Mouse (Mus musculus): ENCODE measurements around the gene Abca4. TPM values are rescaled to one million over a fixed set of nuclear protein-coding genes. Genes with fewer than 3 reads are reported as not detected.

Abca4 gene
- 0.73 and 1.4 TPM in 2 replicates for polyA plus RNA-seq (2015; fragmentation: Nextera tagmentation; extraction: Ambion mirVana)

GRCm38 (mm10) chr3:122043799-122044547 is at the start of gene Abca4:
TSS of gene Abca4 (plus strand) at chr3:122044443.
- WGBS: 16% methylated on average over 26 of the region's 26 CpGs
- peak within 1 kb of the TSS; percentile 36 for H3K4me2 ChIP-seq (replicated peaks; ENCODE audit: low read depth, low read length)

GRCm38 (mm10) chr3:121995125-121995524 is 49.1 kb upstream of the Abca4 start:
- Histone ChIP-seq H3K27me3 (ENCODE audit: insufficient read depth, low read length) (no peaks in the 10 kb centered on the region), H3K9ac (replicated peaks; ENCODE audit: low read length) (no peak overlapping the region), H3K4me2 (replicated peaks; ENCODE audit: low read depth, low read length) (no peak overlapping the region), H3K36me3 (ENCODE audit: insufficient read depth, low read length) (peaks cover 23% of the 10 kb centered on the region; the same call in 1 of the 2 replicates), H3K9me3 (ENCODE audit: low read length) (no peaks in the 10 kb centered on the region), H3K27ac (ENCODE audit: low read length) (no peak overlapping the region), H3K4me1 (ENCODE audit: insufficient read depth, low read length) (peaks cover 4% of the 10 kb centered on the region; the same call in 1 of the 2 replicates), H3K4me3 (ENCODE audit: low read length) (no peak overlapping the region)
- WGBS: 86% methylated on average over 4 of the region's 4 CpGs
- ATAC-seq (ENCODE audit: low FRiP score, low TSS enrichment): no peak

More at GRCm38 (mm10) chr3:122043799-122044547, at the start of gene Abca4:
- Histone ChIP-seq H3K36me3 (ENCODE audit: insufficient read depth, low read length) (no peaks in the 10 kb centered on the region), H3K9ac (replicated peaks; ENCODE audit: low read length) (peak within 1 kb of the TSS; percentile 41; the same call in 1 of the 2 replicates), H3K27me3 (ENCODE audit: insufficient read depth, low read length) (peaks cover 11% of the 10 kb centered on the region), H3K4me3 (ENCODE audit: low read length) (peak within 1 kb of the TSS; percentile 11), H3K4me1 (ENCODE audit: insufficient read depth, low read length) (peaks cover 50% of the 10 kb centered on the region), H3K27ac (ENCODE audit: low read length) (no peak within 1 kb of the TSS), H3K9me3 (ENCODE audit: low read length) (no peaks in the 10 kb centered on the region)
- no peak for ATAC-seq (ENCODE audit: low FRiP score, low TSS enrichment)

GRCm38 (mm10) chr3:121999934-122000333 is 44.3 kb upstream of the Abca4 start:
- no peak overlapping the region for H3K4me3 ChIP-seq (ENCODE audit: low read length)
- H3K4me1 ChIP-seq (ENCODE audit: insufficient read depth, low read length): peaks cover 14% of the 10 kb centered on the region; the same call in 1 of the 2 replicates
- no peak overlapping the region for H3K9ac ChIP-seq (replicated peaks; ENCODE audit: low read length)
- no peak for ATAC-seq (ENCODE audit: low FRiP score, low TSS enrichment)
- no peak overlapping the region for H3K27ac ChIP-seq (ENCODE audit: low read length)
- H3K27me3 ChIP-seq (ENCODE audit: insufficient read depth, low read length): no peaks in the 10 kb centered on the region
- WGBS: 47% methylated on average over 2 of the region's 2 CpGs
- peaks cover 19% of the 10 kb centered on the region; the same call in 1 of the 2 replicates for H3K36me3 ChIP-seq (ENCODE audit: insufficient read depth, low read length)
- H3K9me3 ChIP-seq (ENCODE audit: low read length): no peaks in the 10 kb centered on the region
- H3K4me2 ChIP-seq (replicated peaks; ENCODE audit: low read depth, low read length): no peak overlapping the region

- Histone ChIP-seq H3K4me3 (ENCODE audit: low read length) (no peak overlapping the region), H3K4me2 (replicated peaks; ENCODE audit: low read depth, low read length) (no peak overlapping the region), H3K27ac (ENCODE audit: low read length) (no peak overlapping the region), H3K36me3 (ENCODE audit: insufficient read depth, low read length) (peaks cover 14% of the 10 kb centered on the region; the same call in 1 of the 2 replicates), H3K27me3 (ENCODE audit: insufficient read depth, low read length) (no peaks in the 10 kb centered on the region), H3K9me3 (ENCODE audit: low read length) (no peaks in the 10 kb centered on the region), H3K4me1 (ENCODE audit: insufficient read depth, low read length) (peaks cover 14% of the 10 kb centered on the region; the same call in 1 of the 2 replicates), H3K9ac (replicated peaks; ENCODE audit: low read length) (no peak overlapping the region)
- peak; percentile 42; the same call in 1 of the 2 replicates for ATAC-seq (ENCODE audit: low FRiP score, low TSS enrichment)
- 43% methylated on average over 6 of the region's 6 CpGs for WGBS
Measured at GRCm38 (mm10) chr3:122001568-122001967, 42.7 kb upstream of the Abca4 start.

GRCm38 (mm10) chr3:122009818-122010217 is 34.4 kb upstream of the Abca4 start:
- H3K27me3 ChIP-seq (ENCODE audit: insufficient read depth, low read length): no peaks in the 10 kb centered on the region
- no peaks in the 10 kb centered on the region for H3K9me3 ChIP-seq (ENCODE audit: low read length)
- H3K27ac ChIP-seq (ENCODE audit: low read length): no peak overlapping the region
- H3K4me2 ChIP-seq (replicated peaks; ENCODE audit: low read depth, low read length): no peak overlapping the region
- no peak overlapping the region for H3K9ac ChIP-seq (replicated peaks; ENCODE audit: low read length)
- H3K4me1 ChIP-seq (ENCODE audit: insufficient read depth, low read length): no peaks in the 10 kb centered on the region
- H3K36me3 ChIP-seq (ENCODE audit: insufficient read depth, low read length): peaks cover 47% of the 10 kb centered on the region
- no peak for ATAC-seq (ENCODE audit: low FRiP score, low TSS enrichment)
- H3K4me3 ChIP-seq (ENCODE audit: low read length): no peak overlapping the region
- 90% methylated on average over 5 of the region's 5 CpGs for WGBS

- no peak overlapping the region for H3K4me3 ChIP-seq (ENCODE audit: low read length)
- H3K27me3 ChIP-seq (ENCODE audit: insufficient read depth, low read length): no peaks in the 10 kb centered on the region
- no peaks in the 10 kb centered on the region for H3K9me3 ChIP-seq (ENCODE audit: low read length)
- WGBS: 88% methylated on average over 5 of the region's 5 CpGs
- no peak for ATAC-seq (ENCODE audit: low FRiP score, low TSS enrichment)
- no peak overlapping the region for H3K9ac ChIP-seq (replicated peaks; ENCODE audit: low read length)
- peaks cover 51% of the 10 kb centered on the region for H3K36me3 ChIP-seq (ENCODE audit: insufficient read depth, low read length)
- H3K4me1 ChIP-seq (ENCODE audit: insufficient read depth, low read length): no peaks in the 10 kb centered on the region
- no peak overlapping the region for H3K4me2 ChIP-seq (replicated peaks; ENCODE audit: low read depth, low read length)
- H3K27ac ChIP-seq (ENCODE audit: low read length): no peak overlapping the region
Measured at GRCm38 (mm10) chr3:122010292-122010691, 34.0 kb upstream of the Abca4 start.

- no peak overlapping the region for H3K27ac ChIP-seq (ENCODE audit: low read length)
- ATAC-seq (ENCODE audit: low FRiP score, low TSS enrichment): no peak
Measured at GRCm38 (mm10) chr3:122012464-122012863, 31.8 kb upstream of the Abca4 start.

GRCm38 (mm10) chr3:122018421-122018820 is 25.8 kb upstream of the Abca4 start:
- no peak overlapping the region for H3K27ac ChIP-seq (ENCODE audit: low read length)

More at GRCm38 (mm10) chr3:122012464-122012863, 31.8 kb upstream of the Abca4 start:
- Histone ChIP-seq H3K27me3 (ENCODE audit: insufficient read depth, low read length) (no peaks in the 10 kb centered on the region), H3K9ac (replicated peaks; ENCODE audit: low read length) (no peak overlapping the region), H3K4me1 (ENCODE audit: insufficient read depth, low read length) (no peaks in the 10 kb centered on the region), H3K4me2 (replicated peaks; ENCODE audit: low read depth, low read length) (no peak overlapping the region), H3K4me3 (ENCODE audit: low read length) (no peak overlapping the region), H3K9me3 (ENCODE audit: low read length) (no peaks in the 10 kb centered on the region), H3K36me3 (ENCODE audit: insufficient read depth, low read length) (peaks cover 45% of the 10 kb centered on the region)
- WGBS: 79% methylated on average over 1 of the region's 1 CpGs

GRCm38 (mm10) chr3:122019159-122019558 is 25.1 kb upstream of the Abca4 start:
- no peak for ATAC-seq (ENCODE audit: low FRiP score, low TSS enrichment)
- Histone ChIP-seq H3K36me3 (ENCODE audit: insufficient read depth, low read length) (peaks cover 10% of the 10 kb centered on the region; the same call in 1 of the 2 replicates), H3K27me3 (ENCODE audit: insufficient read depth, low read length) (no peaks in the 10 kb centered on the region), H3K27ac (ENCODE audit: low read length) (no peak overlapping the region), H3K9me3 (ENCODE audit: low read length) (0 out of 2 replicates have a peak, but pooled peaks cover 4% of the 10 kb centered on the region), H3K4me1 (ENCODE audit: insufficient read depth, low read length) (no peaks in the 10 kb centered on the region), H3K4me2 (replicated peaks; ENCODE audit: low read depth, low read length) (no peak overlapping the region), H3K4me3 (ENCODE audit: low read length) (no peak overlapping the region), H3K9ac (replicated peaks; ENCODE audit: low read length) (no peak overlapping the region)
- WGBS: 78% methylated on average over 5 of the region's 5 CpGs

More at GRCm38 (mm10) chr3:122018421-122018820, 25.8 kb upstream of the Abca4 start:
- Histone ChIP-seq H3K9ac (replicated peaks; ENCODE audit: low read length) (no peak overlapping the region), H3K9me3 (ENCODE audit: low read length) (0 out of 2 replicates have a peak, but pooled peaks cover 4% of the 10 kb centered on the region), H3K4me1 (ENCODE audit: insufficient read depth, low read length) (no peaks in the 10 kb centered on the region), H3K36me3 (ENCODE audit: insufficient read depth, low read length) (peaks cover 13% of the 10 kb centered on the region; the same call in 1 of the 2 replicates), H3K27me3 (ENCODE audit: insufficient read depth, low read length) (no peaks in the 10 kb centered on the region), H3K4me2 (replicated peaks; ENCODE audit: low read depth, low read length) (no peak overlapping the region), H3K4me3 (ENCODE audit: low read length) (no peak overlapping the region)
- WGBS: 93% methylated on average over 7 of the region's 7 CpGs
- ATAC-seq (ENCODE audit: low FRiP score, low TSS enrichment): no peak

Data from kidney, embryonic 16.5 days (tissue).